Mouse (Mus musculus) forebrain, embryonic 12.5 days (tissue): ENCODE measurements around the gene Aldh8a1. TPM values are rescaled to one million over a fixed set of nuclear protein-coding genes. Genes with fewer than 3 reads are reported as not detected.
"Not testable (repeated sequence)": the region's sequence is repeated elsewhere in the genome, so short reads cannot be mapped to it uniquely, and the experiment has no call there.

Experiments
- ATAC-seq: fragments of 200-750 bp; cut with Nextera tagmentation; 2 replicates; pipeline ENCODE4 v1.8.0; 2017; ENCODE audit warnings: moderate TSS enrichment; ENCODE audit not compliant: low FRiP score
- H3K27ac ChIP-seq: fragments of 300-500 bp; sonication (generic); 2 replicates; pipeline ENCODE4 v1.5.1; 2016; ENCODE audit warnings: mild to moderate bottlenecking
- H3K27me3 ChIP-seq: fragments of 300-500 bp; sonication (generic); 2 replicates; pipeline ENCODE4 v1.6.1; 2016; ENCODE audit warnings: mild to moderate bottlenecking
- H3K36me3 ChIP-seq: fragments of 300-500 bp; sonication (generic); replicated peaks from 2 replicates; pipeline ENCODE4 v1.6.1; 2016; ENCODE audit warnings: mild to moderate bottlenecking
- H3K4me1 ChIP-seq: fragments of 300-500 bp; sonication (generic); 2 replicates; pipeline ENCODE4 v1.6.1; 2016
- H3K4me2 ChIP-seq: fragments of 300-500 bp; sonication (generic); 2 replicates; pipeline ENCODE4 v1.6.1; 2016; ENCODE audit warnings: mild to moderate bottlenecking, moderate library complexity
- H3K4me3 ChIP-seq: fragments of 300-500 bp; sonication (generic); replicated peaks from 2 replicates; pipeline ENCODE4 v1.5.1; 2016; ENCODE audit warnings: mild to moderate bottlenecking
- H3K9ac ChIP-seq: fragments of 300-500 bp; sonication (generic); 2 replicates; pipeline ENCODE4 v1.6.1; 2016; ENCODE audit warnings: mild to moderate bottlenecking
- H3K9me3 ChIP-seq: fragments of 300-500 bp; sonication (generic); 2 replicates; pipeline ENCODE4 v1.6.1; 2016
- WGBS: fragments of 180-500 bp; shearing (Covaris S2); methylation state at CpG from one replicate; pipeline ENCODE4 v1.1.7; 2016; 5-methylcytosine and 5-hydroxymethylcytosine counted together
- polyA plus RNA-seq: library from polyadenylated mRNA; unstranded; fragments of >200 nt; fragmentation: Nextera tagmentation; extraction: Ambion mirVana; gene quantifications from 2 replicates; pipeline ENCODE4 v1.2.1, GENCODE M21; 2016

Aldh8a1 gene
- polyA plus RNA-seq, 1 experiment from 2014 or later: not detected

DNA sequence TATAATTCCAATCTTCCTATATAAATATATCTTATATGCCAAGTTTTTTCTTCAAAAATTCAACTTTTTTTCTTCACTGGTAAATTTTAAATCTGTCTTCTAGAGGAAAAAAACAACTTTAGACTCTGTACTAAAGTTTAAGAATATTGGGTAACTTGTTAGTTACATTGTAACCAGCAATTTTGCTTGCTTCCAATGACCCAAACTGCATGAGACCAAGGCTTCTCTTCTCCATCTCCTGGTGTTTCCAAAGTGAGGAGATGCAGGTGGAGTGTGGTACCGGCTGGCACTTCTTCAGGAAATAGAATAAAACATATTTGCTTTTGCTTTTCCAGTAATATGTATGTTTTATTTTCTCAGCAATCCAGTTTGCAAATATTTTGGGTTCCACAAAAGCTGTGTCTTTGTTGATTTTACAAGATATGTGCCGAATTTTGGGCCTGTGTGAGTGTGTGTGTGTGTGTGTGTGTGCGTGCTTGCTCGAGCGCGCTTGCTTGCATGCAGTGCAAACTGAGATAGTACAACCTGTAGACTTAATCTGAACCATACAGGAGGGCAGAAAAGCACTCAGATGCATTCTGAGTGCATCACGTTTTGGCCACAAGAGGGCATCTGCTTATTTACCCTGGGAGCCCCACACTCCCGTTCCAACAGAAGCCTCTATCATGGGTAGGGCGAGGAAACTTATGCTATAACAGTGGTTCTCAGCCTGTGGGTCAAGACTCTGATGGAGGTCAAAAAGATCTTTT, 1.3 kb downstream of the Aldh8a1 start:
- Histone ChIP-seq H3K36me3 (no peaks in the 10 kb centered on the region), H3K9me3 (no peaks in the 10 kb centered on the region), H3K9ac (no peak overlapping the region), H3K27me3 (no peaks in the 10 kb centered on the region), H3K4me3 (no peak overlapping the region), H3K4me2 (no peak overlapping the region), H3K4me1 (no peaks in the 10 kb centered on the region), H3K27ac (no peak overlapping the region)
- ATAC-seq: no peak
- 71% methylated on average over 9 of the region's 9 CpGs for WGBS

- Histone ChIP-seq H3K9me3 (no peaks in the 10 kb centered on the region), H3K4me2 (no peak overlapping the region), H3K9ac (no peak overlapping the region), H3K4me1 (no peaks in the 10 kb centered on the region), H3K27me3 (no peaks in the 10 kb centered on the region), H3K36me3 (no peaks in the 10 kb centered on the region), H3K27ac (no peak overlapping the region), H3K4me3 (no peak overlapping the region)
- 25% methylated on average over 6 of the region's 6 CpGs for WGBS
- ATAC-seq: 0 out of 2 replicates have a peak, but pooled peaks have one; percentile 39
Measured at GRCm38 (mm10) chr10:21382914-21383313, 5.8 kb downstream of the Aldh8a1 start.

DNA sequence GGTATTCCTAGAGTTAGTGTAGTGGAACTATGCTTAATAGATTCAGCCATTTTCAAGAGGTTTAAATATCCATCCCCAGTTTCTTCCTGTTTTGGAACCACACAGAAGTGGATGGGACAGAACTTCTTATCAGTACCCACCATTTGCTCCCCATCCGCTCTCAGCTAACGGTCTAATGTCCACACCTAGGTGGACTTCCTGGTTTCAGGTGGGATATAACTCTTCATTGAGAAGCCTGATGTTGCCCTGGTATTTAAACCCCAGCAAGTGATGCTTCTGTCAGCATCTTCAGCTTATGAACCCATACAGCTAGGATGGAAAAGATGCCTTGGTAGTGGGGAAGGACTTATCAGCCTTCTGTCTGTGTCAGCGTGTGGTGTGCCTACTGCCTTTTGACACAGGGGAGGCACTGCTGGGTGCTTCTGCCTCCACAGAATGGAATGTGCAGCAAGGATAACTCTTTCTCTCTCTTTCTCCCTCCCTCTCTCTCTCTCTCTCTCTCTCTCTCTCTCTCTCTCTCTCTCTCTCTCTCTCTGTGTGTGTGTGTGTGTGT, 8.1 kb downstream of the Aldh8a1 start:
- 75% methylated on average over 3 of the region's 3 CpGs for WGBS
- no peaks in the 10 kb centered on the region for H3K36me3 ChIP-seq
- H3K4me2 ChIP-seq: no peak overlapping the region
- no peaks in the 10 kb centered on the region for H3K27me3 ChIP-seq
- H3K27ac ChIP-seq: no peak overlapping the region
- H3K4me1 ChIP-seq: no peaks in the 10 kb centered on the region
- no peak overlapping the region for H3K4me3 ChIP-seq
- ATAC-seq: no peak
- H3K9me3 ChIP-seq: no peaks in the 10 kb centered on the region
- no peak overlapping the region for H3K9ac ChIP-seq

DNA sequence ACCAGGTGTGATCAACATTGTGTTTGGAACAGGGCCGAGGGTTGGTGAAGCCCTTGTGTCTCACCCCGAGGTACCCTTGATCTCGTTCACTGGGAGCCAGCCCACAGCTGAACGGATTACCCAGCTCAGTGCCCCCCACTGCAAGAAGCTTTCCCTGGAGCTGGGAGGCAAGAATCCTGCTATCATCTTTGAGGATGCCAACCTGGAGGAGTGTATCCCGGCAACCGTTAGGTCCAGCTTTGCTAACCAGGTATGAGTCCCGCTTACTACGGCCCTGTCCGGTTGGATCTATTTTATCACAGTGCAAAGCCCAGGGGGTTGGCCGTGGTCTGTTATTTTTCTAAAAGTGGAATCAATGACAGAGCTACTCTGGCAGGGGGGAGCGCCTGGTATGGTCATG, 12.0 kb downstream of the Aldh8a1 start:
- no peaks in the 10 kb centered on the region for H3K4me1 ChIP-seq
- WGBS: 88% methylated on average over 11 of the region's 11 CpGs
- H3K9me3 ChIP-seq: no peaks in the 10 kb centered on the region

GRCm38 (mm10) chr10:21390440-21390839, 13.3 kb downstream of the Aldh8a1 start:
- ATAC-seq: no peak
- H3K27me3 ChIP-seq: no peaks in the 10 kb centered on the region

More for the DNA sequence above, 12.0 kb downstream of the Aldh8a1 start:
- Histone ChIP-seq H3K27ac (no peak overlapping the region), H3K4me2 (no peak overlapping the region), H3K9ac (no peak overlapping the region), H3K27me3 (no peaks in the 10 kb centered on the region), H3K36me3 (no peaks in the 10 kb centered on the region), H3K4me3 (no peak overlapping the region)
- no peak for ATAC-seq

DNA sequence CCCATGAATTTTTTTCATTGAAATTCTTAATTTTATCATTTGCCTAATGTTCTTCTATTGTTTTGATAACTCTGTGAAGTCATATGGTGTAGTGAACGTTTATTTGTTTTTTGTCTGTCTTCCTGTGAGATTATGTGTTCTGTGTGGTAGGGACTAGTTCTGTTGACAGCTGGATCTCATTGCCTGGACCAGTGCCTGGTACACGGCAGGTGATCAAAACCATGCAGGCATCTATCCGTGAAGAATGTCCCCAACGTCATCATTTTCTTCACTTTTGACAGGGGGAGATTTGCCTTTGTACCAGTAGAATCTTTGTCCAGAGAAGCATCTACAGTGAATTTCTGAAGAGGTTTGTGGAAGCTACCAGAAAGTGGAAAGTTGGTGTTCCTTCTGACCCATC, 14.2 kb downstream of the Aldh8a1 start:
- Histone ChIP-seq H3K27me3 (no peaks in the 10 kb centered on the region), H3K27ac (no peak overlapping the region), H3K4me2 (no peak overlapping the region), H3K4me3 (no peak overlapping the region), H3K9me3 (no peaks in the 10 kb centered on the region), H3K36me3 (no peaks in the 10 kb centered on the region), H3K4me1 (no peaks in the 10 kb centered on the region), H3K9ac (no peak overlapping the region)
- 78% methylated on average over 4 of the region's 4 CpGs for WGBS
- no peak for ATAC-seq

More at GRCm38 (mm10) chr10:21390440-21390839, 13.3 kb downstream of the Aldh8a1 start:
- WGBS: 82% methylated on average over 4 of the region's 4 CpGs
- no peak overlapping the region for H3K9ac ChIP-seq
- no peak overlapping the region for H3K27ac ChIP-seq
- H3K4me3 ChIP-seq: no peak overlapping the region
- no peaks in the 10 kb centered on the region for H3K36me3 ChIP-seq
- no peak overlapping the region for H3K4me2 ChIP-seq
- H3K4me1 ChIP-seq: no peaks in the 10 kb centered on the region
- H3K9me3 ChIP-seq: no peaks in the 10 kb centered on the region

DNA sequence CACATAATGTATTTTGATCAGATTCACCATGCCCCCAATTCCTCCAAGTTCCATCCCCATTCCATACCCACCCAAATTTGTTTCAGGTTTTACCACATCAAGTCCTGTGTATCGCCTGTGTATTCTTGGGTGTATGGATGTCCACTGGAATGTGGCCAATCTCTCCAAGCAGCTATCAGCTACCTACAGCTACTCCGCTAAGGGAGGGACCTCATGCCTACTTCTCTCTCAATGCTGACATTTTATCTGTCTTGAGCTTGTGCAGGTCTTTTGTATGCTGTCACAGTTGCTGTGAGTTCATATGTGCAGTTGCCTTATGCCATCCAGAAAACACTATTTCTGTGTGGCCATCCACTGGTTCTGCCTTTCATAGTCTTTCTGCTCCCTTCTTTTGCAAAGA, 16.3 kb downstream of the Aldh8a1 start:
- Histone ChIP-seq H3K4me1 (no peaks in the 10 kb centered on the region), H3K27me3 (no peaks in the 10 kb centered on the region), H3K36me3 (no peaks in the 10 kb centered on the region), H3K9me3 (no peaks in the 10 kb centered on the region), H3K9ac (no peak overlapping the region), H3K4me2 (no peak overlapping the region), H3K4me3 (no peak overlapping the region), H3K27ac (no peak overlapping the region)
- ATAC-seq: no peak
- 93% methylated on average over 2 of the region's 2 CpGs for WGBS

DNA sequence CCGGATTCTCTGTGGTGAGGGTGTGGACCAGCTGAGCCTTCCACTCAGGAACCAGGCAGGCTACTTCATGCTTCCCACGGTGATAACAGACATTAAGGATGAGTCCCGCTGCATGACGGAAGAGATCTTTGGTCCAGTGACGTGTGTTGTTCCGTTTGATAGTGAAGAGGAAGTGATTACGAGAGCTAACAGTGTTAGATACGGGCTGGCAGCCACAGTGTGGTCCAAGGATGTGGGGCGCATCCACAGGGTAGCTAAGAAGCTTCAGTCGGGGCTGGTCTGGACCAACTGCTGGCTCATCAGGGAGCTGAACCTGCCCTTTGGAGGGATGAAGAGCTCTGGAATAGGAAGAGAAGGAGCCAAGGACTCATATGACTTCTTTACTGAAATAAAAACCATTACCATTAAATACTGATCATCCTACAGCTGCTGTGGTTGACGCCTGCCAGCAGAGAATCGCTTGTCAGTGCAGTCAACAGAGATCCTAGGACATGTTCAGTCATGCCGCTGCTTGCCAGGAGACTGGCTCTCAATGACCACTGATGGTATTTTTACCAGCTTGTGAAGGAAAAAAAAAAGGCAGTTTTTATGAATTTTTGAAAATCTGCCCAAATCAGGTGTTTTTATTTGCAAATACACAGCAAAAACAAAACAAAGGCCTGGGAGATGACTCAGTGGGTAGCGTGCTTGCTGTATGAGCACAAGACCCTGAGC, 18.5 kb downstream of the Aldh8a1 start:
- 90% methylated on average over 14 of the region's 14 CpGs for WGBS
- H3K4me3 ChIP-seq: no peak overlapping the region
- ATAC-seq: no peak

DNA sequence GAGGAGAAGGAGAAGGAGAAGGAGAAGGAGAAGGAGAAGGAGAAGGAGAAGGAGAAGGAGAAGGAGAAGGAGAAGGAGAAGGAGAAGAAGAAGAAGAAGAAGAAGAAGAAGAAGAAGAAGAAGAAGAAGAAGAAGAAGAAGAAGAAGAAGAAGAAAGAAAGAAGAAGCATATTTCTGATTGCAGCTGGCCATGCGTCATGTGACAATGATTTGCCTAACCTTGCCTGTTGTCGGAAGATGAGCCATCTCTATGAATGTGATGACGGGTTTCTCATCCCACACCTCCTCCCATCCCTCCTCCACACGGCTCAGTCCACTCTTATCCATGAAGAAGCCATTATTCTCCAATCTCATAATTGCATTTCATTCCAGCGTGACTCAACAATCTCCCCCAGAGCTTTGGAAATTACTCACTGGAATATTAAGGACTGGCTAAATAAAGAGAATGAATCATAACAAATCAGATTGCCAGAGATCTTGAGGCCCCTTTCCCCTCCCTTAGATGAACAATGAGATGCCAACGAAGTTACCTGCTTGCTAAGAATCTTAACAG, 21.9 kb downstream of the Aldh8a1 start:
- H3K9ac ChIP-seq, H3K36me3 ChIP-seq, H3K27ac ChIP-seq, H3K27me3 ChIP-seq, H3K4me2 ChIP-seq, H3K4me1 ChIP-seq, H3K4me3 ChIP-seq, H3K9me3 ChIP-seq, ATAC-seq: not testable (repeated sequence)
- WGBS: 85% methylated on average over 6 of the region's 6 CpGs

More for the DNA sequence above, 18.5 kb downstream of the Aldh8a1 start:
- no peak overlapping the region for H3K27ac ChIP-seq
- H3K36me3 ChIP-seq: no peaks in the 10 kb centered on the region
- no peak overlapping the region for H3K9ac ChIP-seq
- no peaks in the 10 kb centered on the region for H3K9me3 ChIP-seq
- no peaks in the 10 kb centered on the region; the same call in 1 of the 2 replicates for H3K4me1 ChIP-seq
- no peaks in the 10 kb centered on the region for H3K27me3 ChIP-seq
- no peak overlapping the region for H3K4me2 ChIP-seq

DNA sequence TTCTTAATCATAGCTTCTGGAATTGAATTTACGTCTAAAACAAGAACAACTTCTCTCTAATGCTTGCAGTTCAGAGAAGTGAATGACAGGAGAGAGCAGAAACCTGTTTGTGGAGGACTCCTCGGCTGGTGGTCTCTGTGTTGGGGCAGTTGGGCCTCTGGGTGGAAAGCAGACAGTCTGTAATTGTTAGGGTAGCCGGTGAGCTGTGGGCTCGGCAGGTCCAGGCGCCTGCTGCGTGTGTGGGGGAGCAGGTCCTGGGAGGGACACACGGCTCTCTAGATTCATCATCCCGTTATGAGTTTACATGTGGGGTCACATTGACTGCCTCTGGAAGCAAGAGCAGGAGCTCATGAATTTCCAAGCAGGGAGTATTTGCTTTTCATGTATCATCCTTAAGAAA, 22.5 kb downstream of the Aldh8a1 start:
- Histone ChIP-seq H3K4me1 (peaks cover 3% of the 10 kb centered on the region; the same call in 1 of the 2 replicates), H3K36me3 (no peaks in the 10 kb centered on the region), H3K27ac (no peak overlapping the region), H3K4me3 (no peak overlapping the region), H3K4me2 (no peak overlapping the region), H3K9me3 (no peaks in the 10 kb centered on the region), H3K27me3 (no peaks in the 10 kb centered on the region), H3K9ac (no peak overlapping the region)
- no peak for ATAC-seq
- WGBS: 76% methylated on average over 8 of the region's 8 CpGs

DNA sequence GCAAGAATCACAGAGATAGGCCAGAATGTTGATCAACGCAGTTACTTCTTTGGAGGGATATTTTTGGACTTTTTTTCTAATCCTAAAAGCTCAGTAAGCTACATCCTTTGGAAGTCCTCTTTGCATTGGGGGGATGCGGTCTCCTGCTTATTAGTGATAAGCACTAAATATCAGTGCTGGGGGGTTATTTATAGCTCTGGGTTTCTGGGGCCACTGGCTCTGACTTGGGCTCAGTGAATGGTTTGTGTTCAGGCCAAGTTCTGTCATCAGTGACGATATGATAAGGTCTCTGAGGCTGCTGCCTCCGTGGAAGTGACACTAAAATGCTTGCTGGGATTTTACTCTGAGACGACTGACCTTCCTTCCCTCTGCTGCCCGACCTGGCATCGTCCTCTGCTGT, 22.9 kb downstream of the Aldh8a1 start:
- no peaks in the 10 kb centered on the region for H3K27me3 ChIP-seq
- WGBS: 71% methylated on average over 7 of the region's 7 CpGs
- H3K27ac ChIP-seq: no peak overlapping the region
- ATAC-seq: no peak
- no peaks in the 10 kb centered on the region for H3K36me3 ChIP-seq
- H3K4me1 ChIP-seq: peaks cover 3% of the 10 kb centered on the region; the same call in 1 of the 2 replicates
- no peak overlapping the region for H3K4me2 ChIP-seq
- no peak overlapping the region for H3K9ac ChIP-seq
- H3K4me3 ChIP-seq: no peak overlapping the region
- no peaks in the 10 kb centered on the region for H3K9me3 ChIP-seq

DNA sequence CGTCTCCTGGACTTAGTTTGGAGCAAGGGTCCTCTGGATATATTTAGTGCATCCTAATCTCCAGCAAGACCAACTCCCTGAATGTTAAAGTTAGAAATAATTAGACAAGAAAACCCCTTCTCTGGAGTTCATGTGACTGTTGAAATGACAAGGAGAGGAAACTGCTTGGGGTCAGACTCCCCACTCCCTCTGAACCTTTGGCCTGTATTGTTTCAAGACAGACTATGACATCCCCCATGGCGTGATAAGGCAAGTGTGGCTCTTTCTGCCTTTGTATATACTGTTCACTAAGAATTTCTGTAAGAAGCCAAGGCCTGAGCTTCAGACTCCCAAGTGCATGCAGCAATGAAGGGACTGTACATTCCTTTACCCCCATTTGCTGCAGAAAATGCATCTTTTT, 23.4 kb downstream of the Aldh8a1 start:
- H3K27me3 ChIP-seq: no peaks in the 10 kb centered on the region
- no peak overlapping the region for H3K4me3 ChIP-seq
- H3K36me3 ChIP-seq: no peaks in the 10 kb centered on the region
- H3K27ac ChIP-seq: no peak overlapping the region
- peaks cover 3% of the 10 kb centered on the region; the same call in 1 of the 2 replicates for H3K4me1 ChIP-seq
- 70% methylated on average over 2 of the region's 2 CpGs for WGBS
- no peak overlapping the region for H3K9ac ChIP-seq
- ATAC-seq: no peak
- no peaks in the 10 kb centered on the region for H3K9me3 ChIP-seq
- H3K4me2 ChIP-seq: no peak overlapping the region
